ENCODE assay signal across 9 mouse cellular contexts in the genomic region with DNA sequence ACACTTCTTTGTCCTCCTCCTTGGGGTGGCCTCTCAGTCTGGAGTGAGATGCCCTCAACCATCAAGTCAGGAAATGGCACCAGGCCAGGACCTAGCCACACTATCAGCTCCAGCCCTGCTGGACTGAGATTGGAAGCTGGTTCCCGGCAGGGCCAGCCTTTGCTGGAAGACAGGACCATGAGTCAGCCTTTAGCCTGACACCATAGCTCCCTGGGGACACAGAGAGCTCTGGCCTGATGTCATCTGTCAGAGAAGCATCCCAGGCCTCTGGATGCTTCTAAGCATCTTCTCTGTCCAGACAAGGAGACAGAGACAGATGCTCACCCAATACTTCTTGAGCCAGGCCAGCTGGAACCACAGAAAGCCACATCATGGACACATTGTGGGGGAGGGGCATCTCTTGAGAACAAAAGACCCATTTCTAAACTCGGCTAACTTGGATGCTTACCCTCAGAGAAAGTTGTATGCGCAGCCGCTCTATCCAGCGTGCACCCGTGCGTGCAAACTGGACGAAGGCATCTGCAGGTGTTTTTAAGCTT. TPM values are rescaled to one million over a fixed set of nuclear protein-coding genes. Genes with fewer than 3 reads are reported as not detected.
DNase-seq lines count a peak whose midpoint lies in the region; ATAC-seq lines count a peak whose summit lies in the region.
"Had no signal": no experiment of that assay in that cellular context is flagged by ENCODE, and none has a peak within 500 bp of the region (broad histone marks: within the 10 kb centered on the region; RNA-seq: fewer than 3 reads in every experiment).

No protein-coding gene starts in this region.

- no peaks in the 10 kb centered on the region for H3K9me3 ChIP-seq in forebrain, embryonic 13.5 days (replicated peaks)
- H3K9me3 ChIP-seq in hindbrain, embryonic 12.5 days (replicated peaks), result no peaks in the 10 kb centered on the region
- H3K9me3 ChIP-seq: liver, embryonic 13.5 days had no signal

- DNase-seq in cerebellum, adult 11-12 months, result peak; percentile 72
- DNase-seq in spleen, postnatal 4 days (ENCODE audit: low spot score in 2 of 2), result peak; percentile 57 to 75
- DNase-seq in spleen, adult 18-20 months, result no peak
- DNase-seq in retina, postnatal 1 day, result peak; percentile 77
- DNase-seq in urinary bladder, postnatal 25 days (ENCODE audit: low spot score), result no peak
- DNase-seq: liver, embryonic 13.5 days had no signal

- peak overlapping the region; percentile 100 for H3K9ac ChIP-seq in forebrain, embryonic 13.5 days
- H3K9ac ChIP-seq in hindbrain, embryonic 12.5 days, result peak overlapping the region; percentile 88

- H3K27ac ChIP-seq in forebrain, embryonic 13.5 days, result peak overlapping the region; percentile 98
- peak overlapping the region; percentile 98 for H3K27ac ChIP-seq in hindbrain, embryonic 12.5 days
- H3K27ac ChIP-seq: liver, embryonic 13.5 days had no signal

- no peaks in the 10 kb centered on the region for H3K36me3 ChIP-seq in forebrain, embryonic 13.5 days (ENCODE audit: poor library complexity, severe bottlenecking)
- H3K36me3 ChIP-seq in hindbrain, embryonic 12.5 days, result no peaks in the 10 kb centered on the region
- H3K36me3 ChIP-seq: liver, embryonic 13.5 days had no signal

- ATAC-seq in cerebellum, adult (ENCODE audit: insufficient number of reproducible peaks, low FRiP score, low TSS enrichment), result no peak
- ATAC-seq in forebrain, embryonic 13.5 days, result no peak
- no peak for ATAC-seq in hindbrain, embryonic 12.5 days (ENCODE audit: low FRiP score)

- H3K4me1 ChIP-seq in forebrain, embryonic 13.5 days, result peaks cover 50% of the 10 kb centered on the region
- peaks cover 31% of the 10 kb centered on the region for H3K4me1 ChIP-seq in hindbrain, embryonic 12.5 days

- H3K4me3 ChIP-seq in forebrain, embryonic 13.5 days, result peak overlapping the region; percentile 94
- peak overlapping the region; percentile 61 for H3K4me3 ChIP-seq in hindbrain, embryonic 12.5 days
- H3K4me3 ChIP-seq: liver, embryonic 13.5 days had no signal

- no peaks in the 10 kb centered on the region for H3K27me3 ChIP-seq in forebrain, embryonic 13.5 days
- H3K27me3 ChIP-seq in hindbrain, embryonic 12.5 days, result peaks cover 21% of the 10 kb centered on the region

- peak overlapping the region; percentile 93 for H3K4me2 ChIP-seq in forebrain, embryonic 13.5 days
- H3K4me2 ChIP-seq in hindbrain, embryonic 12.5 days (replicated peaks), result peak overlapping the region; percentile 87

- WGBS in forebrain, embryonic 13.5 days, result 20% methylated on average over 8 of the region's 8 CpGs
- WGBS in hindbrain, embryonic 12.5 days, result 33% methylated on average over 8 of the region's 8 CpGs

RNA-seq across cellular contexts. Expression of a gene that starts 1.1 kb away (rescaled TPM):
- polyA plus RNA-seq in forebrain, embryonic 13.5 days (2015; fragmentation: Nextera tagmentation; extraction: Ambion mirVana), result 1,305 and 1,381 TPM in 2 replicates
- polyA plus RNA-seq in hindbrain, embryonic 12.5 days (2016; fragmentation: Nextera tagmentation; extraction: Ambion mirVana), result 1,043 and 1,050 TPM in 2 replicates

RNA-seq across cellular contexts. Expression of a gene that starts 3.2 kb away (rescaled TPM):
- polyA plus RNA-seq in forebrain, embryonic 13.5 days (2015; fragmentation: Nextera tagmentation; extraction: Ambion mirVana), result 0.15 and 0.27 TPM in 2 replicates
- polyA plus RNA-seq in hindbrain, embryonic 12.5 days (2016; fragmentation: Nextera tagmentation; extraction: Ambion mirVana), result 0.09 and 0.20 TPM in 2 replicates
- polyA plus RNA-seq: liver, embryonic 13.5 days had no signal

RNA-seq across cellular contexts. Expression of a gene that starts 13.2 kb away (rescaled TPM):
- polyA plus RNA-seq in forebrain, embryonic 13.5 days (2015; fragmentation: Nextera tagmentation; extraction: Ambion mirVana), result 38.9 and 41.2 TPM in 2 replicates
- polyA plus RNA-seq in hindbrain, embryonic 12.5 days (2016; fragmentation: Nextera tagmentation; extraction: Ambion mirVana), result 40.1 and 42.5 TPM in 2 replicates

RNA-seq across cellular contexts. Expression of a gene that starts 36.6 kb away (rescaled TPM):
- polyA plus RNA-seq in forebrain, embryonic 13.5 days (2015; fragmentation: Nextera tagmentation; extraction: Ambion mirVana), result 190 and 207 TPM in 2 replicates
- polyA plus RNA-seq in hindbrain, embryonic 12.5 days (2016; fragmentation: Nextera tagmentation; extraction: Ambion mirVana), result 212 and 231 TPM in 2 replicates

Comparison
In these comparisons a context has a peak if more than half of its experiments do, and no peak if none do; other contexts are left out.
1. DNase-seq: peak in cerebellum, adult 11-12 months (single experiment), spleen, postnatal 4 days (2 of 2) and retina, postnatal 1 day (single experiment); none in spleen, adult 18-20 months (0 of 2) and urinary bladder, postnatal 25 days (single experiment).